Comparison of ENCODE assay signal across 29 mouse cellular contexts in the genomic region with DNA sequence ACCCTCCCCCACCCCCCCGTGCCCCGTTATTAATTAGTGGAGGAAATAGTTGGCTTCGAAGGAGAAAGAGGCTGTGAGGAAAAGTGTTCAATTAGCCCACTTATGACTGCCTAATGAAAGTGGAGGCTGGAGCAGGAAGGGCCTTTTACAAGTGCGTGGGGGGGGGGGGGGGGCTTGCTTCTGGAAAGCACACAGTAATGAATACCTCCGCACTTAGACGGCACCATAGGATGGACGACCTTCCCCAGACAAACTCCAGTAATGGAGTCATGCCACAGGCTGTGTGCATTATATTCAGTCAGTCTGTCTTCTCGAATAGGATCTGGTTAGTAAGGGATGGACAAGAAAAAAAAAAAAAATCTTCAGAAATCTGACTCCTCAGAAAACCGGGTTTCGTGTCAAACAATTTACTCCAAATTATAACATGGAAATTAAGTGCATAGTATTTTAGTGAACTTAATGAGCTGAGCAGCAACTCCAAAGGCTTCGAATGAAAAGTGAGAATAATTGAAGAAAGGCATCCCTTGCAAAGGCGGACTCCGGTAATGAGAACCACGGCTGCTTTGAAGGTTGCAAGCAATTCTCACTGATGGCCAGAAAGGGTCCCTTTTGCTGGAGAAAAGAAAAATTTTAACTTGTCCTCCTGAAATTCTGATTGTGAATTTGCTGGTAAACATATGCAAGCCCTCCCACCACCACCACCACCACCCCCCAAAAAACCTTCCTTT.
DNase-seq lines count a peak whose midpoint lies in the region; ATAC-seq and TF ChIP-seq lines count a peak whose summit lies in the region.
"Had no signal": no experiment of that assay in that cellular context is flagged by ENCODE, and none has a peak within 500 bp of the region (broad histone marks: within the 10 kb centered on the region; RNA-seq: fewer than 3 reads in every experiment).

No protein-coding gene starts in this region.

- DNase-seq in forebrain, postnatal 0 days = no peak
- DNase-seq in kidney, adult 18-20 months = no peak
- peak; percentile 41 for DNase-seq in limb, embryonic 10.5 days (ENCODE audit: low spot score)
- DNase-seq in layer of hippocampus, adult 11-12 months (ENCODE audit: low spot score) = no peak
- DNase-seq in gastrocnemius, adult 8-10 months (ENCODE audit: low spot score in 2 of 2) = no peak
- DNase-seq: adrenal gland, adult 2 months; adrenal gland, postnatal 14 days; cerebellum, adult 11-12 months; cerebellum, adult 8-10 months; cerebellum, postnatal 10 days; cerebellum, postnatal 36 days; embryo, embryonic 11 days; gastrocnemius, postnatal 10 days; gastrocnemius, postnatal 36 days; heart, adult 2 months; heart, postnatal 14 days; heart, postnatal 4 days had no signal

- H3K9me3 ChIP-seq in forebrain, embryonic 12.5 days = no peaks in the 10 kb centered on the region
- no peaks in the 10 kb centered on the region for H3K9me3 ChIP-seq in forebrain, postnatal 0 days (ENCODE audit: low read length)
- H3K9me3 ChIP-seq in kidney, embryonic 15.5 days (replicated peaks) = no peaks in the 10 kb centered on the region
- no peaks in the 10 kb centered on the region for H3K9me3 ChIP-seq in limb, embryonic 10.5 days (replicated peaks)
- H3K9me3 ChIP-seq in limb, embryonic 12.5 days = no peaks in the 10 kb centered on the region
- H3K9me3 ChIP-seq: embryonic facial prominence, embryonic 10.5 days; embryonic facial prominence, embryonic 13.5 days; heart, embryonic 10.5 days; heart, embryonic 13.5 days had no signal

- TF ChIP-seq CTCF in forebrain, postnatal 0 days (IDR thresholded peaks at IDR 0.05; ENCODE audit: low read depth) = no peak

- no peak overlapping the region for H3K4me3 ChIP-seq in forebrain, embryonic 12.5 days (replicated peaks)
- no peak overlapping the region for H3K4me3 ChIP-seq in forebrain, postnatal 0 days (ENCODE audit: low read depth, low read length)
- H3K4me3 ChIP-seq in kidney, embryonic 15.5 days (replicated peaks) = no peak overlapping the region
- no peak overlapping the region for H3K4me3 ChIP-seq in limb, embryonic 10.5 days
- H3K4me3 ChIP-seq in limb, embryonic 12.5 days (replicated peaks) = no peak overlapping the region
- H3K4me3 ChIP-seq: embryonic facial prominence, embryonic 10.5 days; embryonic facial prominence, embryonic 13.5 days; erythroblast, embryonic 14.5 days; heart, adult 2 months; heart, embryonic 10.5 days; heart, embryonic 13.5 days had no signal

- no peak overlapping the region for H3K9ac ChIP-seq in forebrain, embryonic 12.5 days
- H3K9ac ChIP-seq in forebrain, postnatal 0 days = no peak overlapping the region
- no peak overlapping the region for H3K9ac ChIP-seq in kidney, embryonic 15.5 days
- no peak overlapping the region for H3K9ac ChIP-seq in limb, embryonic 12.5 days (replicated peaks)
- H3K9ac ChIP-seq: embryonic facial prominence, embryonic 13.5 days; heart, embryonic 13.5 days; hindbrain, embryonic 14.5 days had no signal

- peaks cover 4% of the 10 kb centered on the region; the same call in 1 of the 2 replicates for H3K27me3 ChIP-seq in forebrain, embryonic 12.5 days
- no peaks in the 10 kb centered on the region for H3K27me3 ChIP-seq in forebrain, postnatal 0 days (ENCODE audit: insufficient read depth, low read length)
- H3K27me3 ChIP-seq in kidney, embryonic 15.5 days = no peaks in the 10 kb centered on the region
- H3K27me3 ChIP-seq in limb, embryonic 10.5 days (ENCODE audit: low read depth, poor library complexity, severe bottlenecking) = no peaks in the 10 kb centered on the region
- no peaks in the 10 kb centered on the region for H3K27me3 ChIP-seq in limb, embryonic 12.5 days
- H3K27me3 ChIP-seq: heart, embryonic 13.5 days had no signal

- no peak overlapping the region for H3K27ac ChIP-seq in forebrain, embryonic 12.5 days
- no peak overlapping the region for H3K27ac ChIP-seq in forebrain, postnatal 0 days (ENCODE audit: low read depth, low read length)
- no peak overlapping the region for H3K27ac ChIP-seq in kidney, embryonic 15.5 days
- H3K27ac ChIP-seq in limb, embryonic 10.5 days = peak overlapping the region; percentile 70
- H3K27ac ChIP-seq in limb, embryonic 12.5 days = no peak overlapping the region
- H3K27ac ChIP-seq: embryonic facial prominence, embryonic 10.5 days; embryonic facial prominence, embryonic 13.5 days; heart, adult 2 months; heart, embryonic 10.5 days; heart, embryonic 13.5 days; hindbrain, embryonic 14.5 days; hindbrain, postnatal 0 days had no signal

- H3K4me2 ChIP-seq in forebrain, embryonic 12.5 days = no peak overlapping the region
- no peak overlapping the region for H3K4me2 ChIP-seq in forebrain, postnatal 0 days (ENCODE audit: low read depth)
- no peak overlapping the region for H3K4me2 ChIP-seq in kidney, embryonic 15.5 days
- H3K4me2 ChIP-seq in limb, embryonic 12.5 days = peak overlapping the region; percentile 28; the same call in 1 of the 2 replicates
- H3K4me2 ChIP-seq: embryonic facial prominence, embryonic 13.5 days; heart, embryonic 13.5 days; hindbrain, embryonic 14.5 days had no signal

- H3K4me1 ChIP-seq in forebrain, embryonic 12.5 days = peaks cover 33% of the 10 kb centered on the region
- H3K4me1 ChIP-seq in forebrain, postnatal 0 days (ENCODE audit: insufficient read depth) = no peaks in the 10 kb centered on the region
- peaks cover 13% of the 10 kb centered on the region; the same call in 1 of the 2 replicates for H3K4me1 ChIP-seq in kidney, embryonic 15.5 days
- H3K4me1 ChIP-seq in limb, embryonic 10.5 days = peaks cover 73% of the 10 kb centered on the region
- peaks cover 52% of the 10 kb centered on the region for H3K4me1 ChIP-seq in limb, embryonic 12.5 days (replicated peaks)

- peak; percentile 41; the same call in 1 of the 2 replicates for ATAC-seq in forebrain, embryonic 12.5 days (ENCODE audit: low FRiP score)
- no peak for ATAC-seq in forebrain, postnatal 0 days
- 0 out of 2 replicates have a peak, but pooled peaks have one; percentile 33 for ATAC-seq in kidney, embryonic 15.5 days (replicated peaks; ENCODE audit: low FRiP score)
- no peak for ATAC-seq in limb, embryonic 12.5 days (ENCODE audit: insufficient number of reproducible peaks, insufficient read depth, low FRiP score, low TSS enrichment, low read depth)
- ATAC-seq: CD4-positive, CD25-positive, alpha-beta regulatory T cell, adult 4 months; hindbrain, postnatal 0 days; inflammation-experienced regulatory T-cells, adult 6 months had no signal

- 19% methylated on average over 14 of the region's 14 CpGs for WGBS in forebrain, embryonic 12.5 days
- 13% methylated on average over 14 of the region's 14 CpGs for WGBS in forebrain, postnatal 0 days
- 42% methylated on average over 14 of the region's 14 CpGs for WGBS in kidney, embryonic 15.5 days
- 28% methylated on average over 14 of the region's 14 CpGs for WGBS in limb, embryonic 10.5 days
- 11% methylated on average over 14 of the region's 14 CpGs for WGBS in limb, embryonic 12.5 days

- H3K36me3 ChIP-seq in forebrain, embryonic 12.5 days (replicated peaks) = no peaks in the 10 kb centered on the region
- no peaks in the 10 kb centered on the region for H3K36me3 ChIP-seq in forebrain, postnatal 0 days (ENCODE audit: insufficient read depth)
- no peaks in the 10 kb centered on the region for H3K36me3 ChIP-seq in kidney, embryonic 15.5 days
- H3K36me3 ChIP-seq in limb, embryonic 10.5 days = no peaks in the 10 kb centered on the region
- no peaks in the 10 kb centered on the region for H3K36me3 ChIP-seq in limb, embryonic 12.5 days
- H3K36me3 ChIP-seq: embryonic facial prominence, embryonic 10.5 days; embryonic facial prominence, embryonic 13.5 days; heart, embryonic 10.5 days; heart, embryonic 13.5 days had no signal

Comparison
In these comparisons a context has a peak if more than half of its experiments do, and no peak if none do; other contexts are left out.
1. ATAC-seq: peak in forebrain, embryonic 12.5 days (single experiment) and kidney, embryonic 15.5 days (single experiment); none in forebrain, postnatal 0 days (single experiment) and limb, embryonic 12.5 days (single experiment).